In the genomic region with DNA sequence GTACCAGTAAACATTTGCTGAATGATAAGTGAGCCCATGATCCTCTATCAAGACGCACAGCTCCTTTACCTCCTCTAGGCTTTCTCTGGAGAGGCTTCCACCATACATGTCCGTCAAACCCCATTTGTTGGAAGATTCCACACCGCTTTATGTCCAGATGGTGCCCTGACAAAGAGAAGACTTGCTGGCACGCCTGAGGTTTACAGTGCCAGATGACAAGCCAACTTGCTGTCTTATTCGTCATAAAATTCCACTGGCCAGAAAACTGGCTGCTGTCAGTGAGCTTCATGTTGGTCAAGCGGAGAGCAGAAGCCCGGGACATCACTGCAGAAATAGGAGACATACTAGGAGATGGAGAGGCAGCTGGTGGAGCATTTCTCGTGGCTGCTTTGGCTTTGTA, we compare ENCODE assay signal across 18 mouse cellular contexts.
A peak's percentile ranks its signal among the peaks of the same experiment; 100 is the strongest.
DNase-seq lines count a peak whose midpoint lies in the region; ATAC-seq lines count a peak whose summit lies in the region.
"Had no signal": no experiment of that assay in that cellular context is flagged by ENCODE, and none has a peak within 500 bp of the region (broad histone marks: within the 10 kb centered on the region; RNA-seq: fewer than 3 reads in every experiment).

No protein-coding gene starts in this region.

- no peaks in the 10 kb centered on the region for H3K9me3 ChIP-seq in hindbrain, embryonic 14.5 days (ENCODE audit: control insufficient read depth, low read length)
- H3K9me3 ChIP-seq: heart, embryonic 12.5 days had no signal

- 0 out of 2 replicates have a peak overlapping the region, but pooled peaks have one; percentile 16 for H3K27ac ChIP-seq in hindbrain, embryonic 14.5 days
- H3K27ac ChIP-seq: liver, embryonic 14.5 days; stomach, postnatal 0 days had no signal

- H3K9ac ChIP-seq in hindbrain, embryonic 14.5 days, result no peak overlapping the region
- H3K9ac ChIP-seq: heart, embryonic 12.5 days; liver, embryonic 14.5 days had no signal

- peak; percentile 85 for ATAC-seq in cerebellum, adult (ENCODE audit: insufficient number of reproducible peaks, low FRiP score, low TSS enrichment)
- ATAC-seq in hindbrain, embryonic 14.5 days (ENCODE audit: low FRiP score), result no peak
- ATAC-seq: intestine, embryonic 16.5 days; lung, postnatal 0 days had no signal

- DNase-seq in layer of hippocampus, adult 9-11 months, result peak; percentile 16
- no peak for DNase-seq in layer of hippocampus, adult 11-12 months (ENCODE audit: low spot score)
- DNase-seq in cerebellum, adult 9-11 months, result peak; percentile 72
- DNase-seq in hindbrain, embryonic 14.5 days (ENCODE audit: low spot score), result no peak
- DNase-seq in adipocyte (ENCODE audit: low spot score), result no peak
- DNase-seq in testis, postnatal 14 days (ENCODE audit: low spot score), result no peak
- DNase-seq: adrenal gland, adult 8-10 months; embryo, embryonic 11 days; heart, postnatal 36 days; kidney, postnatal 25 days; right cerebral cortex, adult 18-20 months; thymus, postnatal 25 days had no signal

- H3K27me3 ChIP-seq in hindbrain, embryonic 14.5 days (ENCODE audit: control insufficient read depth, insufficient read depth, low read length), result no peaks in the 10 kb centered on the region
- H3K27me3 ChIP-seq: heart, embryonic 12.5 days had no signal

- no peak overlapping the region for H3K4me3 ChIP-seq in hindbrain, embryonic 14.5 days (replicated peaks; ENCODE audit: low read length)
- H3K4me3 ChIP-seq: heart, embryonic 12.5 days had no signal

- H3K4me1 ChIP-seq in hindbrain, embryonic 14.5 days (replicated peaks; ENCODE audit: control insufficient read depth, insufficient read depth, low read length), result peaks cover 28% of the 10 kb centered on the region

- no peak overlapping the region for H3K4me2 ChIP-seq in hindbrain, embryonic 14.5 days (replicated peaks)
- H3K4me2 ChIP-seq: heart, embryonic 12.5 days had no signal

- H3K36me3 ChIP-seq in hindbrain, embryonic 14.5 days (replicated peaks; ENCODE audit: control insufficient read depth, insufficient read depth), result no peaks in the 10 kb centered on the region
- H3K36me3 ChIP-seq: heart, embryonic 12.5 days had no signal

- 48% methylated on average over 8 of the region's 8 CpGs for WGBS in hindbrain, embryonic 14.5 days

Comparison
In these comparisons a context has a peak if more than half of its experiments do, and no peak if none do; other contexts are left out.
1. DNase-seq: peak in layer of hippocampus, adult 9-11 months (single experiment) and cerebellum, adult 9-11 months (single experiment); none in layer of hippocampus, adult 11-12 months (single experiment), hindbrain, embryonic 14.5 days (single experiment), adipocyte (single experiment) and testis, postnatal 14 days (single experiment).